ENCODE assay signal across 24 mouse cellular contexts in the genomic region with DNA sequence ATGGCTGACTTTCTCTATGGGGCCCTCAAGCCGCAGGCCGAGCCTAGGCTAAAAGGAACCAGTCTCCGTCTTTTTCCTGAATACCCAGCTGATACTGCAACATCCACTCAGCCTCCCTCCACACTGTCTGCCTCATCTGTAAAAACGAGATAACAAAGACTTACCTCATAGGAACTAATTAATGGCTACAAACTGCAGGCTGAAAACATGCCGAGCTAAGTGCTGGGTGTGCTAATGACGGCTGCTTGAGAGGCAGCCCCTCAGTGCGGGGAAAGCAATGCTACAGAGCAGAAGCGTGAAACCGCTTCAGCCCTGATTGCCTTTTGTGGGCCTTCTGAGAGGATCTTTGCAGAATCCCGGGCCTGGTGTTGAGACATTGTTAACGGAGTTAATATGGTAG.
DNase-seq lines count a peak whose midpoint lies in the region; ATAC-seq lines count a peak whose summit lies in the region.
"Had no signal": no experiment of that assay in that cellular context is flagged by ENCODE, and none has a peak within 500 bp of the region (broad histone marks: within the 10 kb centered on the region; RNA-seq: fewer than 3 reads in every experiment).

No protein-coding gene starts in this region.

- no peaks in the 10 kb centered on the region for H3K36me3 ChIP-seq in forebrain, embryonic 13.5 days (ENCODE audit: poor library complexity, severe bottlenecking)
- H3K36me3 ChIP-seq in neural tube, embryonic 14.5 days (ENCODE audit: control insufficient read depth, insufficient read depth, low read length) = no peaks in the 10 kb centered on the region
- H3K36me3 ChIP-seq: liver, embryonic 13.5 days had no signal

- DNase-seq in heart, adult 11 months = peak; percentile 61
- no peak for DNase-seq in heart, postnatal 10 days
- peak; percentile 11 for DNase-seq in brain, adult 2 months (ENCODE audit: low read depth, low spot score)
- no peak for DNase-seq in thymus, postnatal 25 days
- DNase-seq in gastrocnemius, postnatal 25 days = no peak
- DNase-seq: adrenal gland, adult 8-10 months; cerebellum, adult 11 months; cerebellum, adult 9-10 months; cerebellum, postnatal 36 days; gastrocnemius, adult 2 months; kidney, adult 9 months; kidney, postnatal 10 days; layer of hippocampus, postnatal 36 days; left cerebral cortex, postnatal 4 days; liver, embryonic 13.5 days; lung, adult 18-20 months; midbrain, embryonic 14.5 days had no signal

- no peaks in the 10 kb centered on the region for H3K9me3 ChIP-seq in forebrain, embryonic 13.5 days (replicated peaks)
- no peaks in the 10 kb centered on the region for H3K9me3 ChIP-seq in neural tube, embryonic 14.5 days (ENCODE audit: control insufficient read depth, low read length)
- H3K9me3 ChIP-seq: liver, embryonic 13.5 days had no signal

- no peak overlapping the region for H3K27ac ChIP-seq in forebrain, embryonic 13.5 days
- H3K27ac ChIP-seq in neural tube, embryonic 14.5 days (ENCODE audit: low read depth, low read length) = no peak overlapping the region
- H3K27ac ChIP-seq: gastrocnemius, adult 2 months; liver, embryonic 13.5 days; macrophage had no signal

- peaks cover 14% of the 10 kb centered on the region for H3K4me1 ChIP-seq in forebrain, embryonic 13.5 days
- H3K4me1 ChIP-seq in neural tube, embryonic 14.5 days (ENCODE audit: control insufficient read depth, insufficient read depth, low read length) = peaks cover 7% of the 10 kb centered on the region; the same call in 1 of the 2 replicates
- H3K4me1 ChIP-seq: liver, embryonic 13.5 days had no signal

- H3K4me2 ChIP-seq in forebrain, embryonic 13.5 days = no peak overlapping the region
- H3K4me2 ChIP-seq in neural tube, embryonic 14.5 days (ENCODE audit: low read depth, low read length) = no peak overlapping the region
- H3K4me2 ChIP-seq: heart, embryonic 11.5 days; liver, embryonic 13.5 days had no signal

- no peak overlapping the region for H3K4me3 ChIP-seq in forebrain, embryonic 13.5 days
- no peak overlapping the region for H3K4me3 ChIP-seq in neural tube, embryonic 14.5 days (ENCODE audit: low read depth, low read length)
- H3K4me3 ChIP-seq: gastrocnemius, adult 2 months; liver, embryonic 13.5 days had no signal

- ATAC-seq in forebrain, embryonic 13.5 days = peak; percentile 69; the same call in 1 of the 2 replicates
- peak; percentile 36; the same call in 1 of the 2 replicates for ATAC-seq in neural tube, embryonic 14.5 days (ENCODE audit: low read depth)
- ATAC-seq: intestine, postnatal 0 days; lung, postnatal 0 days had no signal

- H3K9ac ChIP-seq in forebrain, embryonic 13.5 days = no peak overlapping the region
- H3K9ac ChIP-seq in neural tube, embryonic 14.5 days (replicated peaks; ENCODE audit: low read depth, low read length) = no peak overlapping the region
- H3K9ac ChIP-seq: liver, embryonic 13.5 days had no signal

- 27% methylated on average over 11 of the region's 11 CpGs for WGBS in forebrain, embryonic 13.5 days
- WGBS in neural tube, embryonic 14.5 days = 54% methylated on average over 11 of the region's 11 CpGs

- H3K27me3 ChIP-seq in forebrain, embryonic 13.5 days = peaks cover 17% of the 10 kb centered on the region
- H3K27me3 ChIP-seq in neural tube, embryonic 14.5 days (ENCODE audit: control insufficient read depth, insufficient read depth, low read length) = no peaks in the 10 kb centered on the region
- H3K27me3 ChIP-seq: CH12.LX; liver, embryonic 13.5 days had no signal

- intact Hi-C loops in heart, postnatal 10 days (cut with DNase I) = no loop called here

Comparison
In these comparisons a context has a peak if more than half of its experiments do, and no peak if none do; other contexts are left out.
1. DNase-seq: peak in heart, adult 11 months (single experiment) and brain, adult 2 months (single experiment); none in heart, postnatal 10 days (0 of 2), thymus, postnatal 25 days (single experiment) and gastrocnemius, postnatal 25 days (single experiment).